Mouse (Mus musculus) spleen, postnatal 0 days (tissue): Measurements from ENCODE around the gene Otud5. TPM values are rescaled to one million over a fixed set of nuclear protein-coding genes. Genes with fewer than 3 reads are reported as not detected.

Experiments used
- microRNA counts: library from miRNA; unstranded; fragments of <30 nt; microRNA quantifications from one replicate; lab custom pipeline; 2015
- polyA plus RNA-seq: library from polyadenylated mRNA; unstranded; fragments of >200 nt; fragmentation: Nextera tagmentation; extraction: Ambion mirVana; gene quantifications from 2 replicates; pipeline ENCODE4 v1.2.1, GENCODE M21; 2015

The Otud5 gene
- 47.1 and 48.6 TPM in 2 replicates for polyA plus RNA-seq

DNA sequence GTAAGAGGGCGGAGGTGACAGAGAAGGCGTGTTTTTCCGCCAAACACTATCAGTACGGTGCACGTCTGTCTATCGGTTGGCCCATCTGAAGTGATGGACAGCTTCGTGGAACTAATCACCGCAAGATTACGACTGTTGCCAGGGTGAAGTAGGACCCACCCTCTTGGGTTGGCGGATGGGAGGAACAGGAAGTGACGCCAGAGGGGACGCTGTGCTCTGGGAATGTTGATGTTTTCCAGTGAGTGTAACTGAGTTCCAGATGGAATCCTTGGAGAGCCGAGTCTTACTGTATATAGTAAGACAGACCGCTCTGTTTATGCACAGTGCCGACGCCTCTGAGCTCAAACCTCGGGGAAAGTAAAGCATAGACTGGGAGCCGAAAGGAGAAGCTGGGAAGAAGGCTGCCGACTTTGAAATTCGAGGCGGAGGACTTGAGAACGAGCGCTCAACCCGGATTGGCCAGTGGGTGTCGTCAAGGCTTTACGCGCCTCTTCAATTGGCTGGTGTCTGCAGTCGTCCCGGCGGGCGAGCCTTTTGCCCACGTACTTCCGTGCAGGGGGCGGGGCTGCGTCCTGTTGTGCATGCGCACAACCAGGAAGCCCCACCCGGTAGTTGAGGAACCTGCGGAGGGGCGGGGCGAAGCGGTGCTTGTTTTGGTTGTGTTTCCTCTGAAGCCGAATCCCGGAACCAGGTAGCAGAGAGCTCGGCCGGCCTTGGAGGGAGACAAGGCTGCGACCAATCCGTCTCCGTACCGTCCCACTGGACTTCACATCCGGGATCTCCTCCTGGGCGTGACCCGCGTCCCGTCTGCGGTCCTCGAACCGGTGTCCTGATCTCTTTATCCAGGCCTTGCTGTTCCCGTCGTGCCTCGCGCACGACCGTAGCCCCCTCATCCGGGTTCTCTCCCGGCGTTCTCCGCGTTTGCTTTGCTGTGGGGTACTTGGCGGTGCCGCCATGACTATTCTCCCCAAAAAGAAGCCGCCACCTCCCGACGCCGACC is at the start of gene Otud5:
Otud5 (plus strand) TSS at position 202 of the 1,000 bp plus-strand sequence.

DNA sequence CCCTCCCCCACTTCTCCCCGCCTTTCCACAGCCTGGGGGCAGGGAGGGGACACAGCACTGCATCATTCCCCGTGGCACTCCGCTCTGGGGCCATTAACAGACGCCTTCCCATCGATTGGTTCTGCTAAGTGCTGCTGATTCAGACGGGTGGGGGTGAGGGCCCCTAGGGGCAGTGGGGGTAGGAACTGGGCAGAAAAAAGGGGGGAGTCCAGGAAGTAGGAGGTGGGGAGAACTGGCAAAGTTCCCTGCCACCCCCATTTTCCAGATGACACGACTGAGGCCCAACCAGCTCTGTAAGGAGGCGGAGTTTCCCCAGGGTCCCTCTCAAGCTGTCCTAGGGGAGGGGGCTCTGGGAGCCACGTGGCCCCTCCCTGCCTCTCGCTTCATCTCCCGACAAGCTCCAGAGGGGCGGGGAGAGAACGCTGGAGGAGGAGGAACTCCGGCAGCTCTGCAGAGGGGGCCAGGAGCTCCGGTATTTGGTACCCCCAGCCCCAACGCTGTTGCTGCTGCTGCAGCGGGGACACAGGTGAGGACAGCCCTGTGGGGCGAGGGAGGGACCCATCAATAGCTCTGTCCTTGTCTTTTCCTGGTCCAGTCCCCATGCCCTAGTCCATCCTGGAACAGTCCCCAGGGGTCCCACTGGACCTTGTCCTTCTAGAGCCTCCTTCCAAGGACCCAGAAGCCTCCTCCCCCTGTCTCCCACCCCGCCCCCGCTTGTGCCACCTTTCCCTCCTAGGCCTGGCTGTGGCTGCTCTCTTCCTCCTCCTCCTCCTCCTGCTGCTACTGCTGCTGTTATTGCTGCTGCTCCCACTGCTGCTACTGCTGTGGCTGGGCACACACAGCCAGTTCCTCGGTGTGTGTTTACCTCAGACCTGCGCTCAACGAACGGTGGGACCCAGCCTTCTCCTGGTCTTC is 19.0 kb upstream of the Otud5 start, which contains the start of gene Kcnd1:
Kcnd1 (plus strand) TSS at position 425 of the 915 bp plus-strand sequence.

DNA sequence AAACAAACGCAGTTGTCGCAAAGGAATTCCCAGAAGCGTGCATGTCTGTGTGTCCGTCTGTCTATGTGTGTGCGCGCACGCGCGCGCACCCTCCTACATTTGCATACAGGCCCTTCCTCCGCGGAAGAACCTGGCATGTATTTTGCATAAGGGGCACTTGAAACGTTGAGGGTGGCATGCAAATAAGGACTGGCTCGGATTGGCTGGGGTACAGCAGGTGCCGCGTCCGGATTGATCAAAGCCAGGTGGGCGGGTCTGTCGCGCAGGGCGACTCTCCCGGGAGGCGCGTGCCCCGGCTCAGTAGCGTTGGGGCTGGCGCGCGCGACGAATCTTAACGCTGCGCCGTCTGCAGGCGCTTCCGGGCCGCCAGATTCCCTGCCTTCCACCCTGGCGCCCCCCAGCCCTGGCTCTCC is 36.8 kb downstream of the Otud5 start, which contains the start of gene Pim2:
Pim2 (plus strand) TSS at position 256 of the 413 bp plus-strand sequence.

DNA sequence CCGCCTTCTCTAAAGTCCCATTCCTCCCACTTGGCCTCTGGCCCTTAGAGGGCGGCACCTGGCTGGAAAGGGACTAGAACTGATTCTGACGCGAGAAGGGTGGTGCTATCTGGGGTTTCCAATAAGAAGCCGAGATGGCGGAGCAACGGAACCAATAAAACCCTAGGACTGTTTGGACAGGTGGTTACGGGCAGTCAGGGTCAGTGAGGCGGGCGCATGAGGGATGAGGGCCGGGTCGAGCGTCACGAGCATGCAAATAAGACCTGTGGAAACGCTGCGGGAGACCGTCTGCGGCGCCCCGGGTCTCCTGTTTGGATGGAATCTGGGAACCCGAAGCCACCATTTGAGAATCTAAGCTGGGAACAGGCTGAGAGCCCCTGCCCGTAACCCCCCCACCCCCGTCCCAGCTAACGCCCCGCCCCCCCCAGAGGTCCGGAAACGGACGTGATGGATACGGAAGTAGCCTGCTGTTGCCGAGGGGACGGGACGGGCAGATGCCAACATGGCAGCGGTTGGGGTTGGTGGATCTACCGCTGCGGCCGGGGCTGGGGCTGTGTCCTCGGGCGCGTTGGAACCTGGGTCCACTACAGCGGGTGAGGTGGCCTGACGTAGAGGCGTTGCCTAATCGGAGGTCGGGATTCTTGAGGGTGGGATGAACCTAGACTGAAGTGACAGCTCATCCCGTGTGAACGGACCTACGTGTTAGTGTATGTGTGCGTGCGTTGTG is 42.8 kb downstream of the Otud5 start, which contains the start of gene Slc35a2:
Slc35a2 (plus strand) TSS at position 188 of the 727 bp plus-strand sequence.

DNA sequence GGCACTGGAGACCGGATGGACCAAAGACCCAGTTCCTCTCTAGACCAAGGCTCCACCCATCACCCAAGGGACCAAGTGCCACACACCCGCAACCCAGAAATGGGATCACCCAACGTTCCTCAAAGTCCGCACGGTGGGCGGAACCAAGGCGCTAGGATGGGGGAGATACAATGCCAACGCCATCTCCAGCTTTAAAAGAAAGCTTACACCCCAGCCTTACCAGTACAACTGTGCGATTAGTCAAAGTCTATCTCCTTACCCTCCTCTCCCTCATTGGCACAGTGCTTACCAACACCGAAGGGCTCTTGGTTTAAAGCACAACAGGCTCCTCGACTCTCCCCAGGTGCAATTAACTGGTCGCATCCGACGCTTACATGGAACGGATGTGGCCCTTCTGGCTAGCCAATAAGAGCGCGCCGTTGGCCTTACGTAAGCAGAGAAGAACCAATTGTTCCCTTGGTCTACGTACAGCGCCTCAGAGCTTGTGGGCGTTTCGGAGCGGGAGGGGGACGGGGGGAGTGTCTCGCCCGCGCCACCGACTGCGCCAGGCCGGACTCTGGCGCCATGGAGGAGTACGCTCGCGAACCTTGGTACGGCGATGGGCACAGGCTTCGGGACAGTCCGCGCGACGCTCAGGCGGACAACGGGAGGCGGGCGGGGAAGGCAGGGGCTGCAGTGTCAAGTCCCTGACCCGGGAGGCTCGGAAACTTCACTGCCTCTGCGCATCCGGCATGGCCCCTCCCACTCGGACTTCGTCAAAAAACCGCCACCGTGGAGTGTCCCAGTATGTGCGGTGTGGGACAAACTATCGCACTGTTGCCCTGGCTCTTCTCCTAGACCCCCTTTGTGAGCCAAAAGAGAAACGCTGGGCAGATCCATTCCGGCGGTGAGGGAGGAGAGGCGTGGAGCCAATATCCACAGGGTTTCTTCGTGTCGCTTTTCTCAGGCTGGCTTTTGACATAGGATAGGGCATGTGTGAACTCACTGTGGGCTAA is 58.0 kb downstream of the Otud5 start, which contains the start of the genes Pqbp1 and Timm17b:
Pqbp1 (minus strand) TSS at position 390 of the 995 bp plus-strand sequence.
Timm17b (plus strand) TSS at position 478 of the 995 bp plus-strand sequence.

DNA sequence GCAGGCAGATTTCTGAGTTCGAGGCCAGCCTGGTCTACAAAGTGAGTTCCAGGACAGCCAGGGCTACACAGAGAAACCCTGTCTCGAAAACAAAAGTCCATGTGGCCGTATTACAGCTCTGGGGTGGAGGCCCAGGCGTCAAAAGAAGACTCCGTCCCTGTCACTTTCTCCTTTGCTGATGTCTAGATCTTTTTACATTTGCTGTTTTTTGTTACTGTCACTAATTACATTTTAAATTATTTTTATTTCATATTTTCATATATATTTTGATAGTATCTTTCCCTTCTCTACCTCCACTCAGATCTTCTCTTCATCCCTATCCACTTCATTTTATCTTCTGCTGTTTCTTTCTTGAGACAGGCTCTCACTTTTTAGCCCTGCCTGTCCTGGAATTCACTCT is 66.6 kb downstream of the Otud5 start, which contains the start of gene Gm10491:
Gm10491 (minus strand) TSS at position 101 of the 400 bp plus-strand sequence.

DNA sequence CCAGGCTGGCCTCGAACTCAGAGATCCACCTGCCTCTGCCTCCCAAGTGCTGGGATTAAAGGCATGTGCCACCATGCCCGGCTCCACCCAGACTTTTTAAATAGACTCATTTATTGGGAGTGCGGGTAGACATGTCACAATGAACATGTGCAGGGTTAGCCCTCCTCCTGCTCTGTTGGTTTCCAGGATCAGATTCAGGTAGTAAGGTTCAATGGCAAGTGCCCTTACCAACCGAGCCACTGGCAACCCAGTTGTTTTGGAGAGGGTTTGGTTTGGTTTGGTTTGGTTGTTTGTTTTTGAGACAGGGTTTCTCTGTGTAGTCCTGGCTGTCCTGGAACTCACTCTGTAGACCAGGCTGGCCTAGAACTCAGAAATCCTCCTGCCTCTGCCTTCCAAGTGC is 68.1 kb downstream of the Otud5 start, which contains the start of gene Gm10490:
Gm10490 (plus strand) TSS at position 301 of the 400 bp plus-strand sequence.

DNA sequence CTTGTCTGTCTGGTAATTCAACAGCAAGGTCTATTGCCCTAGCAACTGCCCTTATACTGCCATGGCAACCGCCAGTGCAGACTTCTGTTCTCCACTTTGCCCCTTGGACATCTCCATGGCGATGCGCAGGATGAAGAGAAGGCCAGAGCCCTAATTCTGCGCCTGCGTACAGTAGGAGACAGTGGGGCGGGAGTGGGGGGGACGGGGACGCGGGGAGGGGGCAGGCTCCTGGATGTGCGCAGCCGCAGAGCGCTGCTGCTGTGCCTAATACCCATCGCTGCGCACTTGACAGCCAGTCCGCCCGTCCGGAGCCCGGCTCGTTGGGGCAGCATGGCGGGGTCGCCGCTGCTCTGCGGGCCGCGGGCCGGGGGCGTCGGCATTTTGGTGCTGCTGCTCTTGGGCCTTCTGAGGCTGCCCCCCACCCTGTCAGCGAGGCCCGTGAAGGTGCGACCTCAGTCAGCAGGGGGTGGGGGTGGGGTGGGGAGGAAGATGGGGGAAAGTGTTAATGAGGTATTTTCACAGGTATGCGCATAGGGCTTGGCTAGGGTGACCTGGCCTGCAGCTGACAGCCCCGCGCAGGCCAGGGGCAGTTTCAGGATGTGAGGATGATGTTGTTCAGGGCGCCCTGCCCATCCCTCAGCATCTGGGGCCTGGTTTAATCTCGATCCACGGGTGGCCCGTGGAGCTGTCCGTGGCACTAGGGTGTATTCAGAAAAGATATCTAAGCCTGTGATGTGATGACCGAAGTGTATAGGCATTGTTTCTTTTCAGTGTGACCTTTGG is 78.6 kb downstream of the Otud5 start, which contains the start of gene Pcsk1n:
Pcsk1n (plus strand) TSS at position 222 of the 783 bp plus-strand sequence.

MicroRNAs within 50 kb of the gene (microRNA counts, 519-probe panel; counts per million panel counts)
- microRNA mmu-miR-1198 (lab: Ali Mortazavi, UCI), result 4,280 counts per million, percentile 19 among the panel's probes with 10 or more counts

Other genes starting within 250 kb of the Otud5 start
- 20.3 and 21.9 TPM in 2 replicates for gene Ccdc22, start 235.8 kb upstream of the Otud5 start, polyA plus RNA-seq
- gene Cacna1f, start 234.3 kb upstream of the Otud5 start, polyA plus RNA-seq, result 0.06 and 0.11 TPM in 2 replicates
- 0.34 and 0.43 TPM in 2 replicates for gene Syp, start 202.9 kb upstream of the Otud5 start, polyA plus RNA-seq
- gene Prickle3, start 184.1 kb upstream of the Otud5 start, polyA plus RNA-seq, result 4.6 and 5.8 TPM in 2 replicates
- 82.0 and 99.0 TPM in 2 replicates for gene Plp2, start 170.0 kb upstream of the Otud5 start, polyA plus RNA-seq
- 0.34 and 0.70 TPM in 2 replicates for gene Magix, start 160.1 kb upstream of the Otud5 start, polyA plus RNA-seq
- 15.6 and 16.1 TPM in 2 replicates for gene Gpkow, start 144.2 kb upstream of the Otud5 start, polyA plus RNA-seq
- gene Wdr45, start 127.0 kb upstream of the Otud5 start, polyA plus RNA-seq, result 23.5 and 26.1 TPM in 2 replicates
- 0.69 and 0.82 TPM in 2 replicates for gene Gm45208, start 119.1 kb upstream of the Otud5 start, polyA plus RNA-seq
- 7.2 and 7.9 TPM in 2 replicates for gene Praf2, start 112.9 kb upstream of the Otud5 start, polyA plus RNA-seq
- 2.1 and 2.4 TPM in 2 replicates for gene Ccdc120, start 90.5 kb upstream of the Otud5 start, polyA plus RNA-seq
- gene Tfe3, start 78.8 kb upstream of the Otud5 start, polyA plus RNA-seq, result 14.4 and 18.0 TPM in 2 replicates
- gene Gripap1, start 51.6 kb upstream of the Otud5 start, polyA plus RNA-seq, result 38.5 and 43.6 TPM in 2 replicates
- 0.41 and 0.44 TPM in 2 replicates for gene Kcnd1, start 19.1 kb upstream of the Otud5 start, polyA plus RNA-seq
- gene Pim2, start 36.9 kb downstream of the Otud5 start, polyA plus RNA-seq, result 4.5 and 6.1 TPM in 2 replicates
- gene Slc35a2, start 42.7 kb downstream of the Otud5 start, polyA plus RNA-seq, result 14.2 and 17.2 TPM in 2 replicates
- gene Pqbp1, start 57.9 kb downstream of the Otud5 start, polyA plus RNA-seq, result 56.8 and 65.6 TPM in 2 replicates
- 104 and 105 TPM in 2 replicates for gene Timm17b, start 58.0 kb downstream of the Otud5 start, polyA plus RNA-seq
- not detected in 2 replicates for gene Gm10491, start 66.5 kb downstream of the Otud5 start, polyA plus RNA-seq
- gene Gm10490, start 68.2 kb downstream of the Otud5 start, polyA plus RNA-seq, result not detected in 2 replicates
- 0.10 and 0.12 TPM in 2 replicates for gene Pcsk1n, start 78.5 kb downstream of the Otud5 start, polyA plus RNA-seq
- not detected in 2 replicates for gene Eras, start 87.2 kb downstream of the Otud5 start, polyA plus RNA-seq
- gene Hdac6, start 106.5 kb downstream of the Otud5 start, polyA plus RNA-seq, result 4.6 and 5.7 TPM in 2 replicates
- 115 and 131 TPM in 2 replicates for gene Gata1, start 136.7 kb downstream of the Otud5 start, polyA plus RNA-seq
- gene Glod5, start 177.1 kb downstream of the Otud5 start, polyA plus RNA-seq, result not detected in 2 replicates
- 38.6 and 39.7 TPM in 2 replicates for gene Suv39h1, start 233.4 kb downstream of the Otud5 start, polyA plus RNA-seq
- gene Was, start 249.1 kb downstream of the Otud5 start, polyA plus RNA-seq, result 8.9 and 9.7 TPM in 2 replicates